Mouse (Mus musculus) megakaryocyte, embryonic 14.5 days (primary cell): Measurements from ENCODE around the gene Igsf9.

Source experiments
- FLI1 ChIP-seq: IDR thresholded peaks from 2 replicates; pipeline ENCODE4 v1.6.1; 2012; ENCODE audit warnings: low read length, inconsistent platforms, mixed read lengths
- GATA1 ChIP-seq: IDR thresholded peaks from 3 replicates; pipeline ENCODE4 v1.6.1; 2012; ENCODE audit warnings: mixed read lengths, low read length, inconsistent platforms, borderline replicate concordance

- TF ChIP-seq GATA1 (no peak), FLI1 (no peak)
These were observed 20.8 kb downstream of the Igsf9 start for GRCm38 (mm10) chr1:172502145-172503110.
